Mouse (Mus musculus): ENCODE measurements around the gene Pfkfb3. TPM values are rescaled to one million over a fixed set of nuclear protein-coding genes. Genes with fewer than 3 reads are reported as not detected.

Pfkfb3 gene
- polyA plus RNA-seq, 1 experiment from 2014 or later, result 20.5 TPM

GRCm38 (mm10) chr2:11513057-11513967, 40.6 kb downstream of the Pfkfb3 start:
- Histone ChIP-seq H3K4me3 (no peak overlapping the region), H3K36me3 (no peaks in the 10 kb centered on the region), H3K4me1 (peaks cover 8% of the 10 kb centered on the region), H3K27me3 (ENCODE audit: insufficient read depth, poor library complexity, severe bottlenecking) (no peaks in the 10 kb centered on the region), H3K9me3 (no peaks in the 10 kb centered on the region), H3K27ac (no peak overlapping the region; the same call in 1 of the 2 replicates)
- DNase-seq (ENCODE audit: low spot score), result no peak
- WGBS, result 50% methylated on average over 18 of the region's 18 CpGs

- no peaks in the 10 kb centered on the region for H3K27me3 ChIP-seq (ENCODE audit: insufficient read depth, poor library complexity, severe bottlenecking)
- no peaks in the 10 kb centered on the region for H3K36me3 ChIP-seq
- peaks cover 8% of the 10 kb centered on the region for H3K4me1 ChIP-seq
- no peaks in the 10 kb centered on the region for H3K9me3 ChIP-seq
- WGBS, result 81% methylated on average over 1 of the region's 1 CpGs
- no peak overlapping the region for H3K4me3 ChIP-seq
- no peak for DNase-seq (ENCODE audit: low spot score)
- H3K27ac ChIP-seq, result no peak overlapping the region
These were observed 41.8 kb downstream of the Pfkfb3 start for GRCm38 (mm10) chr2:11512127-11512526.

- H3K4me3 ChIP-seq, result peak overlapping the region; percentile 84
- H3K36me3 ChIP-seq, result 0 out of 2 replicates have a peak, but pooled peaks cover under 1% of the 10 kb centered on the region
- H3K4me1 ChIP-seq, result peaks cover 34% of the 10 kb centered on the region
- 19% methylated on average over 7 of the region's 7 CpGs for WGBS
- no peak for DNase-seq (ENCODE audit: low spot score)
- H3K9me3 ChIP-seq, result no peaks in the 10 kb centered on the region
- no peaks in the 10 kb centered on the region for H3K27me3 ChIP-seq (ENCODE audit: insufficient read depth, poor library complexity, severe bottlenecking)
- H3K27ac ChIP-seq, result peak overlapping the region; percentile 95
These were observed 50.1 kb downstream of the Pfkfb3 start for GRCm38 (mm10) chr2:11503736-11504135.

- Histone ChIP-seq H3K27ac (peak overlapping the region; percentile 95), H3K9me3 (no peaks in the 10 kb centered on the region), H3K27me3 (ENCODE audit: insufficient read depth, poor library complexity, severe bottlenecking) (no peaks in the 10 kb centered on the region), H3K4me1 (peaks cover 34% of the 10 kb centered on the region), H3K4me3 (peak overlapping the region; percentile 84), H3K36me3 (peaks cover 8% of the 10 kb centered on the region; the same call in 1 of the 2 replicates)
- whole genome bisulfite sequencing, result under 1% methylated on average over 38 of the region's 39 CpGs
- peak; percentile 91 for DNase-seq (ENCODE audit: low spot score)
These were observed 50.9 kb downstream of the Pfkfb3 start for GRCm38 (mm10) chr2:11502901-11503431.

- Histone ChIP-seq H3K4me3 (peak overlapping the region; percentile 84), H3K4me1 (peaks cover 34% of the 10 kb centered on the region), H3K9me3 (no peaks in the 10 kb centered on the region), H3K27me3 (ENCODE audit: insufficient read depth, poor library complexity, severe bottlenecking) (no peaks in the 10 kb centered on the region), H3K36me3 (peaks cover 15% of the 10 kb centered on the region; the same call in 1 of the 2 replicates), H3K27ac (peak overlapping the region; percentile 95)
- 1% methylated on average over 15 of the region's 15 CpGs for WGBS
- no peak for DNase-seq (ENCODE audit: low spot score)
These were observed 51.6 kb downstream of the Pfkfb3 start for GRCm38 (mm10) chr2:11502255-11502765.

- under 1% methylated on average over 76 of the region's 76 CpGs for WGBS
- Histone ChIP-seq H3K9me3 (no peaks in the 10 kb centered on the region), H3K36me3 (peaks cover 22% of the 10 kb centered on the region; the same call in 1 of the 2 replicates), H3K27me3 (ENCODE audit: insufficient read depth, poor library complexity, severe bottlenecking) (no peaks in the 10 kb centered on the region), H3K4me3 (peak overlapping the region; percentile 84), H3K4me1 (peaks cover 34% of the 10 kb centered on the region), H3K27ac (peak overlapping the region; percentile 95)
- DNase-seq (ENCODE audit: low spot score), result peak; percentile 95
These were observed 52.3 kb downstream of the Pfkfb3 start for GRCm38 (mm10) chr2:11501301-11502254.

- Histone ChIP-seq H3K36me3 (peaks cover 23% of the 10 kb centered on the region; the same call in 1 of the 2 replicates), H3K9me3 (no peaks in the 10 kb centered on the region), H3K4me3 (peak overlapping the region; percentile 84), H3K4me1 (peaks cover 34% of the 10 kb centered on the region), H3K27me3 (ENCODE audit: insufficient read depth, poor library complexity, severe bottlenecking) (no peaks in the 10 kb centered on the region), H3K27ac (peak overlapping the region; percentile 95)
- 7% methylated on average over 8 of the region's 8 CpGs for WGBS
- DNase-seq (ENCODE audit: low spot score), result no peak
These were observed 53.2 kb downstream of the Pfkfb3 start for GRCm38 (mm10) chr2:11500666-11501065.

- Histone ChIP-seq H3K36me3 (peaks cover 53% of the 10 kb centered on the region), H3K4me3 (no peak overlapping the region)
- no peak for DNase-seq (ENCODE audit: low spot score)
These were observed 57.3 kb downstream of the Pfkfb3 start for GRCm38 (mm10) chr2:11496601-11497031.

GRCm38 (mm10) chr2:11494841-11495255, 59.0 kb downstream of the Pfkfb3 start:
- H3K36me3 ChIP-seq, result peaks cover 71% of the 10 kb centered on the region
- no peak for DNase-seq (ENCODE audit: low spot score)
- no peak overlapping the region for H3K27ac ChIP-seq
- no peaks in the 10 kb centered on the region for H3K9me3 ChIP-seq
- WGBS, result 83% methylated on average over 7 of the region's 7 CpGs
- H3K27me3 ChIP-seq (ENCODE audit: insufficient read depth, poor library complexity, severe bottlenecking), result no peaks in the 10 kb centered on the region
- H3K4me1 ChIP-seq, result peaks cover 7% of the 10 kb centered on the region
- H3K4me3 ChIP-seq, result no peak overlapping the region

More at GRCm38 (mm10) chr2:11496601-11497031, 57.3 kb downstream of the Pfkfb3 start:
- WGBS, result 85% methylated on average over 3 of the region's 3 CpGs
- Histone ChIP-seq H3K9me3 (no peaks in the 10 kb centered on the region), H3K27ac (no peak overlapping the region), H3K27me3 (ENCODE audit: insufficient read depth, poor library complexity, severe bottlenecking) (no peaks in the 10 kb centered on the region), H3K4me1 (peaks cover 15% of the 10 kb centered on the region)

- H3K4me1 ChIP-seq, result no peaks in the 10 kb centered on the region; the same call in 1 of the 2 replicates
- peaks cover 80% of the 10 kb centered on the region for H3K36me3 ChIP-seq
- DNase-seq (ENCODE audit: low spot score), result no peak
- H3K9me3 ChIP-seq, result no peaks in the 10 kb centered on the region
- H3K4me3 ChIP-seq, result no peak overlapping the region
- no peak overlapping the region for H3K27ac ChIP-seq
- no peaks in the 10 kb centered on the region for H3K27me3 ChIP-seq (ENCODE audit: insufficient read depth, poor library complexity, severe bottlenecking)
- WGBS, result 89% methylated on average over 5 of the region's 5 CpGs
These were observed 61.0 kb downstream of the Pfkfb3 start for GRCm38 (mm10) chr2:11492855-11493254.

GRCm38 (mm10) chr2:11491471-11491870, 62.4 kb downstream of the Pfkfb3 start:
- no peak for DNase-seq (ENCODE audit: low spot score)
- Histone ChIP-seq H3K27ac (no peak overlapping the region), H3K36me3 (peaks cover 80% of the 10 kb centered on the region), H3K4me3 (no peak overlapping the region), H3K27me3 (ENCODE audit: insufficient read depth, poor library complexity, severe bottlenecking) (no peaks in the 10 kb centered on the region), H3K9me3 (no peaks in the 10 kb centered on the region), H3K4me1 (no peaks in the 10 kb centered on the region; the same call in 1 of the 2 replicates)
- 88% methylated on average over 3 of the region's 3 CpGs for WGBS

GRCm38 (mm10) chr2:11490554-11490953, 63.3 kb downstream of the Pfkfb3 start:
- H3K4me3 ChIP-seq, result no peak overlapping the region
- DNase-seq (ENCODE audit: low spot score), result no peak
- no peaks in the 10 kb centered on the region for H3K9me3 ChIP-seq
- H3K4me1 ChIP-seq, result no peaks in the 10 kb centered on the region; the same call in 1 of the 2 replicates
- H3K36me3 ChIP-seq, result peaks cover 89% of the 10 kb centered on the region
- H3K27ac ChIP-seq, result no peak overlapping the region
- 91% methylated on average over 4 of the region's 4 CpGs for WGBS
- H3K27me3 ChIP-seq (ENCODE audit: insufficient read depth, poor library complexity, severe bottlenecking), result no peaks in the 10 kb centered on the region
